Mouse (Mus musculus): ENCODE measurements around the gene Cdv3.

GRCm38 (mm10) chr9:103413457-103413856 lies 47.8 kb upstream of the Cdv3 start:
- TF ChIP-seq CTCF (conservative IDR thresholded peaks at IDR 0.05; ENCODE audit: low read length) = no peak
- TF ChIP-seq POU5F1 (IDR thresholded peaks at IDR 0.05; ENCODE audit: borderline replicate concordance, low read length) = no peak
- no peak for TF ChIP-seq NANOG (IDR thresholded peaks at IDR 0.05; ENCODE audit: borderline replicate concordance, low read length)
